Mouse (Mus musculus): ENCODE measurements around the gene Hspb7. TPM values are rescaled to one million over a fixed set of nuclear protein-coding genes. Genes with fewer than 3 reads are reported as not detected.

Hspb7 gene
- total and polyA plus RNA-seq, 2 experiments: 0.02 to 0.09 TPM

GRCm38 (mm10) chr4:141426796-141427745, 6.5 kb downstream of the Hspb7 start:
- Histone ChIP-seq H3K9ac (ENCODE audit: low read depth, low read length) (no peak overlapping the region), H3K4me1 (ENCODE audit: control insufficient read depth, insufficient read depth, low read length) (no peaks in the 10 kb centered on the region), H3K27me3 (ENCODE audit: control insufficient read depth, insufficient read depth, low read length) (no peaks in the 10 kb centered on the region; the same call in 1 of the 2 replicates), H3K27ac (replicated peaks; ENCODE audit: insufficient read depth, low read depth, low read length) (no peak overlapping the region), H3K36me3 (ENCODE audit: control insufficient read depth, insufficient read depth, low read length) (no peaks in the 10 kb centered on the region), H3K79me2 (ENCODE audit: control insufficient read depth, insufficient read depth, low read length) (no peaks in the 10 kb centered on the region), H3K4me3 (ENCODE audit: insufficient read depth, low read depth, low read length) (no peak overlapping the region)
- no peak for DNase-seq (ENCODE audit: extremely low read depth, low read depth, low spot score)
- TF ChIP-seq POLR2A (IDR thresholded peaks at IDR 0.05; ENCODE audit: extremely low read depth, insufficient read depth, low read length) (no peak), CTCF (IDR thresholded peaks at IDR 0.05; ENCODE audit: low read depth, low read length) (no peak)
- WGBS: 82% methylated on average over 10 of the region's 10 CpGs

GRCm38 (mm10) chr4:141427921-141428320, 7.3 kb downstream of the Hspb7 start:
- 90% methylated on average over 13 of the region's 13 CpGs for WGBS

GRCm38 (mm10) chr4:141429381-141429780, 8.8 kb downstream of the Hspb7 start:
- no peak for DNase-seq (ENCODE audit: extremely low read depth, low read depth, low spot score)
- H3K4me1 ChIP-seq (ENCODE audit: control insufficient read depth, insufficient read depth, low read length): no peaks in the 10 kb centered on the region
- H3K27ac ChIP-seq (replicated peaks; ENCODE audit: insufficient read depth, low read depth, low read length): no peak overlapping the region
- H3K36me3 ChIP-seq (ENCODE audit: control insufficient read depth, insufficient read depth, low read length): no peaks in the 10 kb centered on the region
- H3K27me3 ChIP-seq (ENCODE audit: control insufficient read depth, insufficient read depth, low read length): no peaks in the 10 kb centered on the region; the same call in 1 of the 2 replicates
- no peak overlapping the region for H3K9ac ChIP-seq (ENCODE audit: low read depth, low read length)
- TF ChIP-seq POLR2A (IDR thresholded peaks at IDR 0.05; ENCODE audit: extremely low read depth, insufficient read depth, low read length) (no peak), CTCF (IDR thresholded peaks at IDR 0.05; ENCODE audit: low read depth, low read length) (no peak)
- no peaks in the 10 kb centered on the region for H3K79me2 ChIP-seq (ENCODE audit: control insufficient read depth, insufficient read depth, low read length)
- 73% methylated on average over 6 of the region's 6 CpGs for WGBS
- no peak overlapping the region for H3K4me3 ChIP-seq (ENCODE audit: insufficient read depth, low read depth, low read length)

More at GRCm38 (mm10) chr4:141427921-141428320, 7.3 kb downstream of the Hspb7 start:
- H3K79me2 ChIP-seq (ENCODE audit: control insufficient read depth, insufficient read depth, low read length): no peaks in the 10 kb centered on the region
- H3K36me3 ChIP-seq (ENCODE audit: control insufficient read depth, insufficient read depth, low read length): no peaks in the 10 kb centered on the region
- no peak for DNase-seq (ENCODE audit: extremely low read depth, low read depth, low spot score)
- H3K27ac ChIP-seq (replicated peaks; ENCODE audit: insufficient read depth, low read depth, low read length): no peak overlapping the region
- H3K4me1 ChIP-seq (ENCODE audit: control insufficient read depth, insufficient read depth, low read length): no peaks in the 10 kb centered on the region
- H3K9ac ChIP-seq (ENCODE audit: low read depth, low read length): no peak overlapping the region
- no peaks in the 10 kb centered on the region; the same call in 1 of the 2 replicates for H3K27me3 ChIP-seq (ENCODE audit: control insufficient read depth, insufficient read depth, low read length)
- no peak for TF ChIP-seq POLR2A (IDR thresholded peaks at IDR 0.05; ENCODE audit: extremely low read depth, insufficient read depth, low read length)
- no peak for TF ChIP-seq CTCF (IDR thresholded peaks at IDR 0.05; ENCODE audit: low read depth, low read length)
- H3K4me3 ChIP-seq (ENCODE audit: insufficient read depth, low read depth, low read length): no peak overlapping the region

- no peak overlapping the region for H3K9ac ChIP-seq (ENCODE audit: low read depth, low read length)
- TF ChIP-seq POLR2A (IDR thresholded peaks at IDR 0.05; ENCODE audit: extremely low read depth, insufficient read depth, low read length) (no peak), CTCF (IDR thresholded peaks at IDR 0.05; ENCODE audit: low read depth, low read length) (peak; percentile 81)
- no peaks in the 10 kb centered on the region for H3K36me3 ChIP-seq (ENCODE audit: control insufficient read depth, insufficient read depth, low read length)
- no peaks in the 10 kb centered on the region for H3K4me1 ChIP-seq (ENCODE audit: control insufficient read depth, insufficient read depth, low read length)
- 51% methylated on average over 9 of the region's 9 CpGs for WGBS
- H3K79me2 ChIP-seq (ENCODE audit: control insufficient read depth, insufficient read depth, low read length): no peaks in the 10 kb centered on the region
- H3K4me3 ChIP-seq (ENCODE audit: insufficient read depth, low read depth, low read length): no peak overlapping the region
- peak; percentile 21 for DNase-seq (ENCODE audit: extremely low read depth, low read depth, low spot score)
- H3K27me3 ChIP-seq (ENCODE audit: control insufficient read depth, insufficient read depth, low read length): no peaks in the 10 kb centered on the region; the same call in 1 of the 2 replicates
- H3K27ac ChIP-seq (replicated peaks; ENCODE audit: insufficient read depth, low read depth, low read length): no peak overlapping the region
Observed at GRCm38 (mm10) chr4:141429847-141430246, 9.3 kb downstream of the Hspb7 start.

- no peaks in the 10 kb centered on the region for H3K79me2 ChIP-seq (ENCODE audit: control insufficient read depth, insufficient read depth, low read length)
- peak; percentile 50 for DNase-seq (ENCODE audit: extremely low read depth, low read depth, low spot score)
- no peaks in the 10 kb centered on the region for H3K36me3 ChIP-seq (ENCODE audit: control insufficient read depth, insufficient read depth, low read length)
- H3K4me1 ChIP-seq (ENCODE audit: control insufficient read depth, insufficient read depth, low read length): no peaks in the 10 kb centered on the region
- H3K9ac ChIP-seq (ENCODE audit: low read depth, low read length): no peak overlapping the region
- H3K27me3 ChIP-seq (ENCODE audit: control insufficient read depth, insufficient read depth, low read length): no peaks in the 10 kb centered on the region
- TF ChIP-seq CTCF (IDR thresholded peaks at IDR 0.05; ENCODE audit: low read depth, low read length) (peak; percentile 98), POLR2A (IDR thresholded peaks at IDR 0.05; ENCODE audit: extremely low read depth, insufficient read depth, low read length) (no peak)
- 40% methylated on average over 9 of the region's 9 CpGs for WGBS
- no peak overlapping the region for H3K4me3 ChIP-seq (ENCODE audit: insufficient read depth, low read depth, low read length)
- no peak overlapping the region for H3K27ac ChIP-seq (replicated peaks; ENCODE audit: insufficient read depth, low read depth, low read length)
Observed at GRCm38 (mm10) chr4:141430997-141431396, 10.4 kb downstream of the Hspb7 start.

GRCm38 (mm10) chr4:141432666-141433065, 12.1 kb downstream of the Hspb7 start:
- Histone ChIP-seq H3K79me2 (ENCODE audit: control insufficient read depth, insufficient read depth, low read length) (no peaks in the 10 kb centered on the region), H3K27ac (replicated peaks; ENCODE audit: insufficient read depth, low read depth, low read length) (no peak overlapping the region), H3K36me3 (ENCODE audit: control insufficient read depth, insufficient read depth, low read length) (no peaks in the 10 kb centered on the region), H3K4me3 (ENCODE audit: insufficient read depth, low read depth, low read length) (no peak overlapping the region), H3K27me3 (ENCODE audit: control insufficient read depth, insufficient read depth, low read length) (no peaks in the 10 kb centered on the region), H3K4me1 (ENCODE audit: control insufficient read depth, insufficient read depth, low read length) (no peaks in the 10 kb centered on the region), H3K9ac (ENCODE audit: low read depth, low read length) (no peak overlapping the region)
- DNase-seq (ENCODE audit: extremely low read depth, low read depth, low spot score): no peak
- no peak for TF ChIP-seq CTCF (IDR thresholded peaks at IDR 0.05; ENCODE audit: low read depth, low read length)
- no peak for TF ChIP-seq POLR2A (IDR thresholded peaks at IDR 0.05; ENCODE audit: extremely low read depth, insufficient read depth, low read length)
- WGBS: 70% methylated on average over 14 of the region's 14 CpGs
